ENCODE assay signal across 7 mouse cellular contexts in the genomic region with DNA sequence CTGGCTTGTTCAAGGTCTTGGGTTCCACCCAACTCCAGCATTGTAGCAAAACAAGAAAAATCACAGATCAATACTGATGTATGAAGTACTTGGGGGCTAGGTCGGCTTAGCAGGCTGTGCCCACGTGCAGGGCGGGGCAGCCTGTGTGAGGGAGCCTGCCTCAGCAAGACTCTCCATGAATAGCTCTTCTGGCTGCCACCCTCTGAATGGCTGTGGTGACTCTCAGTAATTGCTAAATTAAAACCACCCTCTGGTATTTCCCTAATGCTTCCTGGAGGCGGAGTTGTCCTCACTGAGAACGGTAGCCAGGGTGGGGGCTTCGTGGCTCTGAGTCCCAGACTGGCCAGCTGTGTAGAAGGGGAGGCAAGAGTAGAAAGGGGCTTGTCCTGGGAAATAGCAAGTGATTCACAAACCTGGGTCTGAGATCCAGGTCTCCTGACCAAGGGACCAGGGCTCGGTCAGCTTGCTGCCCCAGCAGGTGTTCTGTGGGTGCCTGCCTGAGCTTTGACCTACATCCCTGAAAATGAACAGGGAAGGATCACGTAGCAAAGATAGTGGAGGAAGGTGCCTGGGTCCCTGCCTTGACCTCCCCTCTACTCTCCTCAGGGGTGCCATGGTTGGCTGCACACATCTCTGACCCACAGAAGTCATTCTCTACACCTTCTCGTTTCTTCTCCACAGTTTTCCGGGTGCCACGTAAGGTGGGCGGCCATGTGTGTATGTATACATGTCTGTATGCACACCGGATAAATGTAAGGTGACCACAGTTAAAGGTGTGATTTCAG. TPM values are rescaled to one million over a fixed set of nuclear protein-coding genes. Genes with fewer than 3 reads are reported as not detected.
DNase-seq lines count a peak whose midpoint lies in the region.

No protein-coding gene starts in this region.

- peak; percentile 69 for DNase-seq in cerebellum, adult 9-11 months
- no peak for DNase-seq in cerebellum, postnatal 4 days (ENCODE audit: low spot score in 2 of 2)
- peak; percentile 55 to 56 for DNase-seq in frontal cortex, postnatal 36 days (ENCODE audit: low spot score in 2 of 2)
- no peak for DNase-seq in frontal cortex, postnatal 14 days (ENCODE audit: low spot score in 2 of 2)
- peak; percentile 54 to 69 for DNase-seq in left cerebral cortex, postnatal 14 days (ENCODE audit: low spot score in 2 of 2)
- DNase-seq in left cerebral cortex, adult 11 months (ENCODE audit: low spot score) = no peak
- peak; percentile 37 to 43 for DNase-seq in cerebellum, postnatal 25 days

- intact Hi-C loops in left cerebral cortex, postnatal 14 days (cut with DNase I) = loop anchor here (2.0 to 5.0 kb wide), 2 partner anchors 46 to 160 kb away; no protein-coding TSS in a partner anchor

RNA-seq across cellular contexts. Expression of a gene that starts 12.4 kb away (rescaled TPM):
- total RNA-seq in left cerebral cortex, postnatal 14 days (2021) = 100 to 1,000 TPM; 268 to 296 TPM

Comparison
In these comparisons a context has a peak if more than half of its experiments do, and no peak if none do; other contexts are left out.
1. DNase-seq: peak in cerebellum, adult 9-11 months (single experiment), frontal cortex, postnatal 36 days (2 of 2), left cerebral cortex, postnatal 14 days (2 of 2) and cerebellum, postnatal 25 days (2 of 2); none in cerebellum, postnatal 4 days (0 of 2), frontal cortex, postnatal 14 days (0 of 2) and left cerebral cortex, adult 11 months (single experiment).